Mouse (Mus musculus): ENCODE measurements around the gene Gzmd.
"Not testable (repeated sequence)": the region's sequence is repeated elsewhere in the genome, so short reads cannot be mapped to it uniquely, and the experiment has no call there.

Gene Gzmd

GRCm38 (mm10) chr14:56132508-56132907 is at the start of gene Gzmd:
TSS of gene Gzmd (minus strand) at chr14:56132608.
- DNase-seq (ENCODE audit: low read depth, low spot score) = not testable (repeated sequence)

DNA sequence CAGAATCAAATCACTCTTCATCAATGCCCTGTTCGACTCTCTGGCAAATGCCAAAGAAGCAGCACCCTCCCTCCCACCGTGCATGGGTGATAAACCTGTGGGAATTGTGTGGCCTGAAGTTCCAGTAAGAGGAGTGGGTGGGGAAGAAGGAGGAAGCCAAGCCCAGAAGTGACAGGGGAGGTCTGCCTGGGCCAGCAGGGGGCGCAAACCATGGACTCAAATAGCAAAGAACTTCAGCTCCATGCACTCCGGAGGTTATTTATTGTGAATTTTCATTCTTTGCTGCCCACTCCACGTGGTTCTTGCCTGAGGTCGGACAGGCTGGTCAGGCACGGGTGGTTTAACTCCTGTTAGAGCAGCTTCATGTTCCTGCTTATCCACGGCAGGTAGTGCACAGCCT is 45.2 kb upstream of the Gzmd start:
- not testable (repeated sequence) for DNase-seq (ENCODE audit: low read depth, low spot score)

- no peak for DNase-seq (ENCODE audit: low read depth, low spot score)
Observed at GRCm38 (mm10) chr14:56174499-56174898, 42.1 kb upstream of the Gzmd start, which contains the start of gene Gzmn. TSS of gene Gzmn (minus strand) at chr14:56174599.

GRCm38 (mm10) chr14:56173396-56173795 is 41.0 kb upstream of the Gzmd start:
- DNase-seq (ENCODE audit: low read depth, low spot score) = no peak

DNA sequence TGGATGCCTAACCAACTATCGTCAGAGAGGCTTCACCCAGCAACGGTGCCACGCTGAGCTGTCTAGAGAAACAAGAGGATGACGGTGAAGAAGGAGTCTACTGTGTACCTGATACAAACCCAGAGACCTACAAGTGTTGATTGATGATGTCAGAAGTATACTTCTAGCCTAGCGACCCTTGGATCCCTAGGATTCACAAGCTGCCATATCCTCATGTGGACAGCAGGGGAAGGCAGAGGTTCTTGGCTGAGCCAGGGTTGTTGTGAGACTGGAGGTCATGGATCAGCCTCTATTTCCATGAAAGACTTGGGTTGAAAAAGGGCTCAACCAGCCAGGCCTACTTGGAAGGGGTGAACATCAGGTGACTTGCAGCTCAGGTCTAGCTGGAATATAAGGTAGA is 40.3 kb upstream of the Gzmd start:
- no peak for DNase-seq (ENCODE audit: low read depth, low spot score)

- no peak for DNase-seq (ENCODE audit: low read depth, low spot score)
Observed at GRCm38 (mm10) chr14:56168009-56168408, 35.6 kb upstream of the Gzmd start.

DNA sequence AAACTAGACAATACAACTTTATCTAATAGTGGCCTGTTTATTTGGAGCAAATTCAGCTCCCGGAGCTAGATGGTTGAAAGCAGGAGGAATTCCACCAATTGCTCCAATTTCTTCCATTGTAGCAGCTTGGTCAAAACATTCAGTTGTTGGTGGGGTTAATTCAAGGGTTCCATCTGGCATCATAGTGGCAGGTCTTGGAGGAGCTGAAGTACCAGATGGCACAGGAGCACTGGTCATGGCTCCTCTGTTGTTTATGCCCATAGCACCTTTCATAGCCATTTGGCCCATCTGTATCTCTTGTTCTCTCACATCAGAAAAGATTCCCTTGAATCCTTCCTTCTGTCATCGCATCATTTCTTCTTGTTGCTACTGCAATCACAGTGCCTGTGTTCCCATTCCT is 29.7 kb upstream of the Gzmd start:
- no peak for DNase-seq (ENCODE audit: low read depth, low spot score)

DNA sequence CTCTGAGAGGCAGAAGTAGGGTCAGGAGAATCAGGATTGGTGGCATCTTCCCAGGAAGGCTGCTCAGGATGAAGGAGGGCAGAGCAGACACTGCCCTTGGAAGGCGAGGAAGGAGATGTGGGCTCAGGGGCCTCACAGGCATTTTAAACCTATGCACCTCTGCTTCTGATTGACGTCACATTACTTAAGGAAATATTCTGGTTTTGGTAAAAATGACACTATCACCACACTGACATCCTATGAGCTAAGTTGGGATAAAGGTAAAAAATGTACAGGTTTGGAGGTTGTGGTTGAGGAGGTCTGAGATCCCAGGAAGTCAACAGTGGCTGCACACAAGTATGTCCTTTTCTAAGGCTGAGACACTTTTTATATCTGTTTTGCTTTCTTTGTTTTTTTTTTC is 27.1 kb upstream of the Gzmd start, which contains the start of gene Gzmg:
Gene Gzmg, minus strand, starts transcription at position 101 of the 400 bp plus-strand sequence.
- DNase-seq (ENCODE audit: low read depth, low spot score) = not testable (repeated sequence)

- no peak for DNase-seq (ENCODE audit: low read depth, low spot score)
Observed at GRCm38 (mm10) chr14:56155340-56155739, 22.9 kb upstream of the Gzmd start.

DNA sequence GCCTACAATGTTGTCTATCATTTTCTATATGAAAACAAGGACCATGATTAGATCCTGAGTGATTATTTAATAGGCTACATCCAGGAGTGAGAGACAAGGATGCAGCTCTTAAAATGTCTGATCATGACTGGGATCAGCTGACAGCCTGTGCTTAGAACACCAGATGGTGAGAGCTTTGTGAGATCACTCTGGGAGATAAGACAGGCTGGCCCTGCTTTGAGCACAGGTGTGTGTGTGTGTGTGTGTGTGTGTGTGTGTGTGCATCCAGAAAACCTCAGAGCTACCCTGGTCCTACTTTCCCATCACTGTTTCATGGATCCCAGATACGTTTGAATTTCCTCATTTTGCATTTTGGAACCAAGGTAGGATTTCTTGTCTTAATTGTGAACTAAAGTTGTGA is 1.3 kb upstream of the Gzmd start:
- not testable (repeated sequence) for DNase-seq (ENCODE audit: low read depth, low spot score)

DNA sequence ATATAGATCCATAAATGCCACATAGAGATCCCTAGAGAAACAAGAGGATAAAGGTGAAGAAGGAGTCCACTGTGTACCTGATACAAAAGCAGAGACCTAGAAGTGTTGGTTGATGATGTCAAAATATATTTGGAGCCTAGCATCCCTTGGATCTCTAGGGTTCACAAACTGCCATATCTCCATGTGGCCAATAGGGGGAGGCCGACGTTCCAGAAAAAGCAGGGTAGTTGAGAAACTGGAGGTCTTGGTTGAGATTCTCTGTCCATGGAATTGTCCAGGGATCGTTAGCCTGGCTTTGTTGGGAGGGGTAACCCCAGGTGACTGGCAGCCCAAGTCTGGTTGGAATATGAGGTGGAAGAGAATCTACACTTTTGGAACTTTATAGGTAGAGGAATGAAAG is 4.1 kb downstream of the Gzmd start:
- DNase-seq (ENCODE audit: low read depth, low spot score) = no peak

DNA sequence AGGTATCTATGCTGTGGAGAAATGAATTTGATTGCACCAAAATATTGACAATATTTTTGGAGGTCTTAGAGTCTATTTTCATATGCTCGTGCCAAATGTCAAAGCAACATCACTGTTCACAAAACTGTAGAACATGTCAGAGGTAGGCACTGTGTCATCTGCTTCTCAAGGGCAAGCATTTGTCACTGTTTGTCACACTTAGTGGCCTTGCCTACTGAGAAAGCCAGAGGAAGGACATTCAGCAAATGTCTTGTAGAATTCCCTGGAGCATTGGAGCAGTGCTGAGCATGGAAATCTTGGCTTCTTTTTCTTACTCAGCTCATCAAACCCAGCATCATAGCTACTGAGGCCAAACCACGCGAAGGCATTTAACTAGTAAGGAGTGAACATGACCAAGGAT is 8.9 kb downstream of the Gzmd start:
- DNase-seq (ENCODE audit: low read depth, low spot score) = no peak

GRCm38 (mm10) chr14:56120525-56120924 is 11.9 kb downstream of the Gzmd start, which contains the start of gene Gzme:
TSS of gene Gzme (minus strand) at chr14:56120625.
- no peak for DNase-seq (ENCODE audit: low read depth, low spot score)

- not testable (repeated sequence) for DNase-seq (ENCODE audit: low read depth, low spot score)
Observed at GRCm38 (mm10) chr14:56115531-56116310, 16.7 kb downstream of the Gzmd start.

DNA sequence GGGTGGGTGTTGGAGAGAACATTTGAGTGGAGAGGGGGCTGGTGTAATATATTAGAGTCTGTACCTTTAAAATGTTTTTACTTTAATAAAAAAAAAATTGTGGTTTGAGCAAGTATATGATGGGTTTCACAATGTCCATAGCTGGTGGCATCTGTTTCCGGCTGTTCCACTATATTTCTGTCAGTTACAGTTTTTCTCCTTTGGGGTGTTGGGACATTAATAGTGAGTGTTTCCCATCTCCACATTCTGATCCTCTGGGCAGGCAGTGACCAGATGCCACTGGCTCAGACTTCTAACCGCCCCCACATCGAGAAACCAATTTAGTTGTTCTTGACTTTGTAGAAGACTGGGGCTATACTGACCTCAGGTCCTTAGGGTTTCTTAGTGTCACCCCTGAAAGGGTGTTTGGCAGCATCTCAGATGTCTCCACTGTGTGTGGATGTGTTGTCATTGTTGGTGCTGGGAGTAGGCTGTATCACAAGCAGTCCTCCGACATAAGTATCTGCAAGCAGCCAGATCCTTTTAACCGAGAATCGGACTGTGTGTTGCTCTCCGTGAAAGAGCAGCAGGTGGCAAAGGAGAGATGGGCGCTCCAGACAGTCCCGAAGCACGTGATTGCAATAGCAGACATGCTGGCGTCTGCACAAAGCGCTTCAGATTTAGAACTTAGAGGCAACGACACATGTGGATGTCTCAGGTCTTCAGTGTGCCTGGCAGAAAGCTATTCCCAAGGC is 26.8 kb downstream of the Gzmd start:
- no peak for DNase-seq (ENCODE audit: low read depth, low spot score)

- no peak for DNase-seq (ENCODE audit: low read depth, low spot score)
Observed at GRCm38 (mm10) chr14:56105016-56105415, 27.4 kb downstream of the Gzmd start.

DNA sequence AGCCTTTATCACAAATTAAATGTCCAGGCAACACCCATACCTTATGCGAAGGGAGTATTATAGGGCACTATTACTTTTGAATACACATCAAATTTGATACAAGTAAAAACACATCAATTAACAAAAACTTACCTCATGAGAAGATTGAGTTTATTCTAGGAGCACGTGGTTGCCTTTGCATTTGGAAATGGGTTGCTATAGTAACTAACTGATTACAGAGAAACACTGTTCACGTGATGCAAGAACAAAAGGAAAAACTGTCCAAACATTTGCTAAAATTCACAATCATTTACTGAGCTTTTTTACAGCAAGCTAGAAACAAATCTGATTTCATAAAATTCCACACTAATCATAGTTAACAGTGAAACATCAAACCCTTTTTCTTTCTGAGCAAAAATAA is 29.0 kb downstream of the Gzmd start:
- peak; percentile 10 for DNase-seq (ENCODE audit: low read depth, low spot score)

DNA sequence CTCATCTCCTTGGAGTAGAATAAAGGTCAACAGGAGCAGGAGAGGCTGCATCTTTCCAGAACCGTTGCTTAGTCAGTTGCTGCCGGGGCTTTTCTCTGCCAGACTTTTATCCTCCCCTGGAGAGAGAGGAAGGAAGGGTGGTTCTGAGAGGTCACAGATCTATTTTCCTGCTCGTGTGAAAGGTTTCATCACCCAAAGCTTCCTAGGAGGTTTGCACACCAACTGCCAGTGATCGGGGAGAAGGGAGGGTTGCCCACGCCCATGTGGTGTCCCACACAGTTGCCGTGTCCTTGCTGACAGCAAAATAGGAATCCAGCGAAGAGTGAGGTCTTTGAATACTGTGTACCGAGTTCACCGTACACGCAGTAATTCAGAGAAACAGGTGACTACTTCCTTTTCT is 30.0 kb downstream of the Gzmd start, which contains the start of gene Ctsg:
Gene Ctsg, minus strand, starts transcription at position 189 of the 400 bp plus-strand sequence.
- no peak for DNase-seq (ENCODE audit: low read depth, low spot score)

DNA sequence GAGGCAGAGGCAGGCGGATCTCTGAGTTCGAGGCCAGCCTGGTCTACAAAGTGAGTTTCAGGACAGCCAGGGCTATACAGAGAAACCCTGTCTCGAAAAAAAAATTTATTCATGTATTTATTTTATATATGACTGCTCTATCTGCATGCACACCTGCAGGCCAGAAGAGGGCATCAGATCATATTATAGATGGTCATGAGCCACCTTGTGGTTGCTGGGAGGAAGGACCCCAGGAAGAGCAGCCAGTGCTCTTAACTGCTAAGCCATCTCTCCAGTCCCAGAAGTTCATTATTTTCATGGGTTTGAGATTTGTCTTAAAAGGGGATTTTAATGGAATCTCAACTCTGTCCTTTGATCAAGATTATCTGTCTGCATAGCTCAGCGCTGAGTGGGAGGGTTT is 33.5 kb downstream of the Gzmd start:
- no peak for DNase-seq (ENCODE audit: low read depth, low spot score)

DNA sequence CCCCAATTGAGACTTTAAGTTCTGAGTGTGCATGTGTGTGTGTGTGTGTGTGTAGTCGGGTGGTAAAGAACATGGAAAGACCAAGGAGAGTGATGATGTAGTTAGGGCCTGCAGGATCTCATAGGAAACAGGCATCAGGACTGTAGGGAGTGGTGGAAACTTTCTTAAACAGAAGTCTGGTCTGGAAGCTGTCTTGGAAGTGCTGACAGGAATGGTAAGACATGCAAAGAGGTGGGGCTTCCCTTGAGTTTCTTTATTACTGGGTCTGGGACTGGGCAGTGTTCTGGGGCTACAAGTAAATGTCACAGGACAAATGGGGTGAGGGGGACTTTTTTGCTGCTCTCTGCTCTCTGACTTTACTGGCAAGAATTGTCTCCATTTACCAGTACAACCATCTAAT is 34.8 kb downstream of the Gzmd start:
- DNase-seq (ENCODE audit: low read depth, low spot score) = no peak

DNA sequence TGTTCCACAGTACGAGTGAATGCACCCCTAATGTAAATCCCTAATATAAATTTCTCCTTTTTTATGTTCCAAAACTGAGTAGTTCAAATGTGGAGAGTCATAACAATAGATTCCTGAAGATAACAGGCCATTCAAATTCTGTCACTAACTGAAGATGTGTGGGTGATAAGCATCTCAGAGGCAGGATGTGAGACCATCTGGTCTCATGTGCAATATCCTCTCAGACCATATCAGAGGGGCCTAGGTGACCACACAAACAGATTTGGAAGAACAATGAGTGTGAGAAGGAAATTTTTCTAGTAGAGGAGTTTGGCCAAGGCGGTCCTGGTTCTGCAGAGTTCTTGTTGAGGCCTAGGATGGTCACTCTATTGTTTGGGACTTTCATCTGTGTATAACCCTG is 39.1 kb downstream of the Gzmd start:
- DNase-seq (ENCODE audit: low read depth, low spot score) = no peak

DNA sequence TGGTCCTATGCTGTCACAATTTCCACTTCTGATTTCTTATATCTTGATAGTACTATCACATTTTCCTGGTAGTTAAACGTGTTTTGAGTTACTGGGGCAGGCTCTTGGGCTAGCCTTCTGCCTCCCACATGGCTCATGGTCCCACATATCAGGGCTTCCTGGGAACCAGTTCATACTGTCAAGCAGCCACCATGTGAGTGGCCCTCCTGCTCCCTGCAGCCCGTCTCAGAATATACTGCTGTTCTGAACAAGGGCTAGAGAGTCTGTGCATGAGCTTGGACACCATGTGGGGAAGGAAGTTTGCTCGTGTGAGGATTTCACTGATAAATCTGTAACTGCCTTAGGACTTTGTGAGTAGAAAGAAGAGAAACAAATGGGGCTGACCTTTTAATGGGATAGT is 45.7 kb downstream of the Gzmd start:
- no peak for DNase-seq (ENCODE audit: low read depth, low spot score)

DNA sequence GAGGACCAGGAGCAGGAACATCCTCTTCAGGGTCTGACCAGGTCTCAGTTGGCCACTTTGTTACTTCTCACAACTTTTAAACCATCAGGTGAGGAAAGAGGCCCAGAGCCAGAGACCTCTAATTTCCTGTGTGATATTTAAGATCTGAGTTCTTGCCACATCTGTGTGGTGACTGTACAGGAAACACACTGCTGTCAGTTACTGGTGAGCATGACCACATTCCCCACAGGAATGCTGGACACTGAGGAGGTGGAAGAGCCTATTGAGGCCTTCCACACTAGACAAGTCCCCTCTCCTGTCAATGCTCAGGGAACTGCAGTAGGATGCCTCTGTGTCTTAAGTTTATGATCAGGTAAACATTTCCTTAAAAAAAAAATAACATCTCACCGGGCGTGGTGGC is 47.2 kb downstream of the Gzmd start, which contains the start of gene Mcpt8:
Gene Mcpt8, minus strand, starts transcription at position 107 of the 400 bp plus-strand sequence.
- no peak for DNase-seq (ENCODE audit: low read depth, low spot score)

All from brain, embryonic 18.5 days (tissue).